Mouse (Mus musculus) kidney, embryonic 14.5 days (tissue): ENCODE measurements around the gene Inhbe. TPM values are rescaled to one million over a fixed set of nuclear protein-coding genes. Genes with fewer than 3 reads are reported as not detected.

ENCODE experiments used
- ATAC-seq: fragments of 200-750 bp; cut with Nextera tagmentation; 2 replicates; pipeline ENCODE4 v1.8.0; 2017; ENCODE audit warnings: moderate number of reproducible peaks, mild to moderate bottlenecking, moderate TSS enrichment, moderate library complexity; ENCODE audit not compliant: low FRiP score, low TSS enrichment
- H3K27ac ChIP-seq: fragments of 300-500 bp; sonication (generic); 2 replicates; pipeline ENCODE4 v1.5.1; 2014; ENCODE audit warnings: low read depth, mild to moderate bottlenecking, low read length, moderate library complexity, mixed read lengths
- H3K27me3 ChIP-seq: fragments of 300-500 bp; sonication (generic); 2 replicates; pipeline ENCODE4 v1.6.1; 2014; ENCODE audit warnings: mild to moderate bottlenecking, low read length; ENCODE audit not compliant: control insufficient read depth, insufficient read depth
- H3K36me3 ChIP-seq: fragments of 300-500 bp; sonication (generic); 2 replicates; pipeline ENCODE4 v1.6.1; 2014; ENCODE audit warnings: low read length, mixed read lengths; ENCODE audit not compliant: control insufficient read depth, insufficient read depth
- H3K4me1 ChIP-seq: fragments of 300-500 bp; sonication (generic); 2 replicates; pipeline ENCODE4 v1.6.1; 2014; ENCODE audit warnings: low read length, mixed read lengths; ENCODE audit not compliant: control insufficient read depth, insufficient read depth
- H3K4me2 ChIP-seq: fragments of 300-500 bp; sonication (generic); replicated peaks from 2 replicates; pipeline ENCODE4 v1.6.1; 2014; ENCODE audit warnings: low read depth, mild to moderate bottlenecking, low read length
- H3K4me3 ChIP-seq: fragments of 300-500 bp; sonication (generic); 2 replicates; pipeline ENCODE4 v1.5.1; 2014; ENCODE audit warnings: mild to moderate bottlenecking, low read length
- H3K9ac ChIP-seq: fragments of 300-500 bp; sonication (generic); 2 replicates; pipeline ENCODE4 v1.6.1; 2014; ENCODE audit warnings: low read depth, mild to moderate bottlenecking, low read length, moderate library complexity
- H3K9me3 ChIP-seq: fragments of 300-500 bp; sonication (generic); 2 replicates; pipeline ENCODE4 v1.6.1; 2016; ENCODE audit warnings: low read length; ENCODE audit not compliant: control insufficient read depth
- WGBS: fragments of 180-500 bp; shearing (Covaris S2); extraction: QIAGEN DNeasy Blood & Tissue Kit; methylation state at CpG from one replicate; pipeline ENCODE4 v1.1.7; 2014; 5-methylcytosine and 5-hydroxymethylcytosine counted together
- polyA plus RNA-seq: library from polyadenylated mRNA; unstranded; fragments of >200 nt; fragmentation: Nextera tagmentation; extraction: Ambion mirVana; gene quantifications from 2 replicates; pipeline ENCODE4 v1.2.1, GENCODE M21; 2014

The Inhbe gene
- polyA plus RNA-seq, 1 experiment from 2014 or later: 0.08 TPM

DNA sequence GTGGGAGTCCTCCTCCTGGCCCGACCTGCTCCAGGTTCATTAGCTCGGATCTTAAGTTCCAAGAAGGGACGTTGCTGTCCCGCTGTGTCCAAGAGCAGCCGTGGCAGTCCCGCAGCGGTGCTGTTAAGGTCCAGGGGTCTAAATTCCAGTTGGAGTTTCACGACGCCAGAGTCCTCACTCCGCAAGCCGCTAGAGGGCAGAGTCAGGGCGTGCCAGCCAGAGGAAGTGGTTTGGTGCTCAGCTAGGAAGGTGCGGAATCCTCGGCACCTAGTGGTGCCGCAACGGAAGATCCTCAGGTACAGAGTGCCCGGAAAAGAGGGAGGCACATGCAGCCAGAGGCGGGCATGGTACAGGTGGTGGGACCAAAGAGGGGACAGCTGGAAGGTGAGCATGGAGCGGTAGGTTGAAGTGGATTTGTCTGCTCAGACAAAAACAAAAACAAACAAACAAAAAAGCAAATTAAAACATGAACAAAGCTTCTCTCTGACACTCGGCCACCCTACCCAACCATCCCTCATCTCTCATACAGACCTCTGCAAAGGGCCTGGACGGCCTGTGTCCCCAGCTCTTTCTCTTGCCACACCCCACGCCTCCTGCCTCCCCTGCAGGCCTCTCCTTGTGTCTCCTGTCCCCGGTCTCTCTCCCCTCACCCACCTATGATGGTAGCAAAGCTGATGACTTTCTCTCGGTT, 3.5 kb downstream of the Inhbe start:
- Histone ChIP-seq H3K27me3 (no peaks in the 10 kb centered on the region), H3K9me3 (no peaks in the 10 kb centered on the region), H3K36me3 (no peaks in the 10 kb centered on the region), H3K4me3 (peak overlapping the region; percentile 17; the same call in 1 of the 2 replicates), H3K4me2 (peak overlapping the region; percentile 40), H3K9ac (peak overlapping the region; percentile 35), H3K4me1 (0 out of 2 replicates have a peak, but pooled peaks cover 3% of the 10 kb centered on the region), H3K27ac (no peak overlapping the region)
- peak; percentile 82 for ATAC-seq
- 12% methylated on average over 24 of the region's 24 CpGs for WGBS

DNA sequence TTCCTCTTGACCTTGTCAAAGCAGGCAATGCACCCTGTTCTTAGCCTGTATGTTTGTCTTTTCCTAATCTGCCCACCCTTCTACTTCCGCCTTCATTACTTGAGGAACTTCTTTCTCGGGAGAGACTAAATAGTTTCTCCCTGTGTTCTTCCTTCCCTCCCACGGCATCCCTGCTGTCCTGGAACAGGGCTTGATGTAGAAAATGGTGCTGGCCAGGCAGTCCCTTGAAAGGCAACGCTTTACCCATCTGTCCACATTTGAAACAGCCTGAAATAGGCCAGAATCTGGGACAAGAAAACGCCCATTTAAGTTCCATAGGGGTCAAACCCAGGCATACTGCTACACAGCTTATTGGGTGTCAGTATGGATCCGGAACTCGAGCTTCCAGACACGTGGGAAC, 4.4 kb downstream of the Inhbe start:
- H3K36me3 ChIP-seq: no peaks in the 10 kb centered on the region
- no peak overlapping the region for H3K9ac ChIP-seq
- no peak for ATAC-seq
- WGBS: 78% methylated on average over 8 of the region's 8 CpGs
- H3K9me3 ChIP-seq: no peaks in the 10 kb centered on the region
- H3K27me3 ChIP-seq: no peaks in the 10 kb centered on the region
- H3K27ac ChIP-seq: no peak overlapping the region
- H3K4me1 ChIP-seq: 0 out of 2 replicates have a peak, but pooled peaks cover 3% of the 10 kb centered on the region
- no peak overlapping the region for H3K4me2 ChIP-seq
- H3K4me3 ChIP-seq: no peak overlapping the region

DNA sequence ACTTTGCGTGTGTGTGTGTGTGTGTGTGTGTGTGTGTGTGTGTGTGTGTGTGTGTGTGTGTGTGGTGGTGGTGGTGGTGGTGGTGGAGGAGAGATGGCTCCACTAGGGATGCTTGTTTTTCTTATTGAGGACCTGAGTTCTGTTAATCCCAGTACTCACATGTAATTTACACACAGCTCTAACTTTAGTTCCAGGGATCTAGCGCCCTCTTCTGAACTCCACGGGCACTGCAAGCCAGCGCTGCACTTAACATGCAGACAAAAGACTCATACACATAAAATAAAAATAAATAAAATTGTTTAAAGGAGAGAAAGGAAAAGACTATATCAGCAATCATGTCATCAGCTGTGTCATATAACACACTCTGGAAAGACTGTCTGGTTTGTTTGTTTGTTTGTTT, 5.3 kb downstream of the Inhbe start:
- Histone ChIP-seq H3K27ac (no peak overlapping the region), H3K9me3 (no peaks in the 10 kb centered on the region), H3K9ac (no peak overlapping the region), H3K4me2 (no peak overlapping the region), H3K4me1 (0 out of 2 replicates have a peak, but pooled peaks cover 3% of the 10 kb centered on the region), H3K27me3 (no peaks in the 10 kb centered on the region), H3K36me3 (no peaks in the 10 kb centered on the region), H3K4me3 (no peak overlapping the region)
- WGBS: 75% methylated on average over 4 of the region's 4 CpGs
- ATAC-seq: no peak

DNA sequence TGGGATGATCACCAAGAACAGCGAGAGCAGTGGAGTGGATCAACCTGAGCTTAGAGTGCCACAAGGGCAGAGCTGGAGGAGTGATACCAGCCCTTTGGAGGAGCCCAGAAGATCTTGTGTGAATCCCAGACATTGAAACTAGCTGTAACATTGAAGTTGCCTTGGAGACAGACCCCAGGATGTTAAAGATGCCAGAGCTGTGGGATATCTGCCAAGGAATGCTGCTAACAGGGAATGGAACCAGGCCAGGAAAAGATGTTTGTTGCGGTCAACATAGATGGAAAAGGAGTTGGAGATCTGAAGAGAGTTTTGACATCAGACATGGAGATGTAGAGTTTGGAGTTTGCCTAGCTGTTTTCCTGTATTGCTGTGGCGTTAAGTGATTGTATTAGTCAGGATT, 8.0 kb downstream of the Inhbe start:
- Histone ChIP-seq H3K4me3 (no peak overlapping the region), H3K4me2 (no peak overlapping the region), H3K9me3 (no peaks in the 10 kb centered on the region), H3K9ac (no peak overlapping the region), H3K27ac (no peak overlapping the region), H3K4me1 (0 out of 2 replicates have a peak, but pooled peaks cover 5% of the 10 kb centered on the region), H3K27me3 (no peaks in the 10 kb centered on the region), H3K36me3 (no peaks in the 10 kb centered on the region)
- no peak for ATAC-seq
- WGBS: 83% methylated on average over 3 of the region's 3 CpGs

DNA sequence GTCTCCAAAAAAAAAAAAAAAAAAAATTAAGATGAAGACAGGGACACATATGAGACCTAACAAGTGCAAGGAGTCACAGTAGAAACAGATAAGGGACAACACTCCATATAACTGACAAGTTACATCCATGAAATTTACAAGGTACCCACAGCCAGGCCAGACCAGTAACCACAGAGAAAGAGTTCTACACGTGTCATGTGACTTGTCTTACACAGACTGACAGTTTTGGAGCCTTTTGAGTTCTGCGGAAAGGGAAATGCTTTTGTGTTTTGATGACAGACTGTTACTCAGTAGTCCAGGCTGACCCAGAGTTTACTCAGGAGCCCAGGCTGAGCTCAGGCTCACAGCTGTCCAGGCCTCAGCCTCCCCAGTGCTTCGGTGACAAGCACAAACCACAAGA, 11.2 kb downstream of the Inhbe start:
- Histone ChIP-seq H3K27ac (no peak overlapping the region), H3K27me3 (peaks cover 3% of the 10 kb centered on the region; the same call in 1 of the 2 replicates), H3K36me3 (no peaks in the 10 kb centered on the region), H3K4me1 (peaks cover 9% of the 10 kb centered on the region), H3K9ac (no peak overlapping the region), H3K4me3 (no peak overlapping the region), H3K4me2 (no peak overlapping the region), H3K9me3 (no peaks in the 10 kb centered on the region)
- 67% methylated on average over 3 of the region's 3 CpGs for WGBS
- ATAC-seq: no peak

DNA sequence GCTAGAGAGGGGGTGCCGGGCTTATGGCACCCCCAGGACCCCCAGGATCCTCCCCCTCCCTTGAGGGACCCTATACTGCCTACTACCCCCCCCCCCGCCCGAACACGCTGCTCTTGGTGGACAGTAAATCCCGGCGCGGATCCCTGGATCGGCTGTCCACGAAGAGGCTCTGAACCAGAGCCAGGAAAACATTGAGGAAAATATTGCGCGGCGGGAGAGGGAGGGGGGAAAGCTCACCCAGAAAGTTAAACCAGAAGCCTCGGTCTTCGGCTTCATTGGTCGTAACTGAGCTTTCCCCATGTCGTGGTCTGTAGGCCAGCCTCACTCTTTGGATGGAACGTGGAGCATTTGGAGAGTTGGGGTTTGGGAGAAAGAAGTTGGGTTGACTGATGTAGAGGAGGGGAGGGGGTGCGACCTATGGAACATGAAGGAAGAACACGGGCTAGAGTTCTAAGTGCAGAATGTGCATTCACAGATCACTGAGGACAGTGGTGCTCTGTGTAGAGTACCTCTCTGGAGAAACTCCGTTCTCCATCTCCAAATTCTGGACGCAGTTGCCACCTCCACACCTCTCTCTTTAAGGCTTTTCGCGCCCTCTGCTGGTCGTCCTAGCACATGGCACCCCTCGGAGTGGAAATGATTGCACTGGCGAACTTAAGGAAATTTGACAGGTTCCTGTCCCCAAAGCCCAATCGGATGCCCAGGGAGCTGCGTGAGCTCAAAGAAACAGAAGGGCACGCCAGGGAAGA, 12.1 kb downstream of the Inhbe start, which contains the start of gene Gli1:
Gene Gli1, minus strand, starts transcription at position 84 of the 749 bp plus-strand sequence.
- Histone ChIP-seq H3K27me3 (peaks cover 3% of the 10 kb centered on the region; the same call in 1 of the 2 replicates), H3K9ac (peak within 1 kb of the TSS; percentile 57), H3K4me2 (peak within 1 kb of the TSS; percentile 73), H3K4me3 (peak within 1 kb of the TSS; percentile 53), H3K9me3 (no peaks in the 10 kb centered on the region), H3K4me1 (peaks cover 9% of the 10 kb centered on the region), H3K27ac (peak within 1 kb of the TSS; percentile 87), H3K36me3 (peaks cover 3% of the 10 kb centered on the region)
- peak; percentile 50 for ATAC-seq
- WGBS: under 1% methylated on average over 29 of the region's 29 CpGs

DNA sequence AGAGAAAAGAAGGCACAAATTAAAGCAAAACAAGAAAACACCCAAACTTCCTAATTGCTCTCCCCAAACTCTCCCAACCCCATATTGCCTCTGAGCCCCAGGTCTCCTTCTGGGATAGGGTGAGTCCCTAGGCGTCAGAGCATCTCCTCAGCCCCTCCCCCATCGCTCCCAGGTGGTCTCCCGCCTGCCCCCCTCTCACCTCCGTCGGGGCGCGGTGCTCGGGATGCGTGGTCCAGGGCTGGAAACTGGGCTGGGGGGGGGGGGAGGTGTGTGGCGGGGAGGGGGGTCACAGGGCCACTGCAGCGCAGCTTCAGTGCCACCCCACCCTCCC, 12.9 kb downstream of the Inhbe start:
- Histone ChIP-seq H3K9ac (peak overlapping the region; percentile 57), H3K27ac (peak overlapping the region; percentile 87), H3K36me3 (peaks cover 10% of the 10 kb centered on the region), H3K27me3 (peaks cover 3% of the 10 kb centered on the region; the same call in 1 of the 2 replicates), H3K9me3 (no peaks in the 10 kb centered on the region), H3K4me2 (peak overlapping the region; percentile 73), H3K4me3 (peak overlapping the region; percentile 53), H3K4me1 (peaks cover 9% of the 10 kb centered on the region)
- no peak for ATAC-seq
- WGBS: 0% methylated on average over 9 of the region's 11 CpGs

DNA sequence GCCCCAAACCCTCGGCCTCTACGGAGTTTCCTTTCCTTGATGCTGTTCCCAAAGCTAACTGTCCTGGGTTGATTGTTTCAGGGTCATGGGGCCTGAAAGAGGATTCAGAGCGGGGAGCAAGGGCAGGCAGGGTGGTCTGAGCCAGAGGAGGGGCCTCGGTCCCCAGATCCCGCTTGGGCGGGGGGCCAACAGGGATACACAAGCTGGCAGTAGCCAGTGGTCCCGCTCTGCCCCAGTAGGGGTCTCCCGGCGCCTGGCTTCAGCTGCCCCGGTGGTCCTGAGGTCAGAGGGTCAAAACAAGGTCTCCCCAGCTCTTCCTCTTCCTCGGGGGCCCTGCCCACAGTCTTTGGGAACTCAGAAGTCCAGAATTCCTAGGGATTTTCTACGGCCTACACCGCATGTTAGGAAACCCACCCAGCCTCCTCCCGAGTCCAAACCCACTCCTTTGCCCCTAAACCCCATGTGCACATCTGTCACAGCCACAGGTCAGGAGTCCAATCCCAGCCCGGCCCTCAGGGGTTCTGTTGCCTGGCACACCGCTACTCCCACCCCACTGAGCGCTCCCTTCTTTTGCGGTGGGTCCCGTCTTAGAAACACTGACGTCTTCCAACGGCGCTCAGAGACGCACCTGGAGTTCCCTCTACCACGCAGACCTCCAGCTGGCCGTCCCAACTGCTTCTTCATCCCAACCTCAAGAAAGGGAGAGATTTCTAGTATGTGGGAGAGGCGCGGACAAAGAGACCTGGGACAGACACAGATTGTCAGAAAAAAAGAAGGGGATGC, 13.4 kb downstream of the Inhbe start:
- peak overlapping the region; percentile 53 for H3K4me3 ChIP-seq
- under 1% methylated on average over 27 of the region's 27 CpGs for WGBS
- H3K27ac ChIP-seq: peak overlapping the region; percentile 87
- ATAC-seq: no peak
- H3K27me3 ChIP-seq: peaks cover 3% of the 10 kb centered on the region; the same call in 1 of the 2 replicates
- peaks cover 9% of the 10 kb centered on the region for H3K4me1 ChIP-seq
- H3K9ac ChIP-seq: peak overlapping the region; percentile 57
- H3K9me3 ChIP-seq: no peaks in the 10 kb centered on the region
- H3K4me2 ChIP-seq: peak overlapping the region; percentile 73
- H3K36me3 ChIP-seq: peaks cover 14% of the 10 kb centered on the region
